19 mouse cellular contexts compared by ENCODE assay signal in genomic region chr11:70053156-70053555, GRCm38 (mm10). TPM values are rescaled to one million over a fixed set of nuclear protein-coding genes. Genes with fewer than 3 reads are reported as not detected.
"Had no signal": no experiment of that assay in that cellular context is flagged by ENCODE, and none has a peak within 500 bp of the region (broad histone marks: within the 10 kb centered on the region; RNA-seq: fewer than 3 reads in every experiment).

No protein-coding gene starts in this region.

- ATAC-seq: intestine, embryonic 16.5 days; midbrain, embryonic 16.5 days had no signal

- H3K36me3 ChIP-seq: limb, embryonic 13.5 days; midbrain, embryonic 10.5 days had no signal

- H3K27ac ChIP-seq: kidney, postnatal 0 days; limb, embryonic 13.5 days; liver, embryonic 14.5 days; midbrain, embryonic 10.5 days; stomach, postnatal 0 days had no signal

- H3K9me3 ChIP-seq: limb, embryonic 13.5 days; midbrain, embryonic 10.5 days had no signal

- H3K9ac ChIP-seq: limb, embryonic 13.5 days; liver, embryonic 14.5 days; lung, embryonic 14.5 days had no signal

- H3K4me3 ChIP-seq: limb, embryonic 13.5 days; midbrain, embryonic 10.5 days had no signal

- DNase-seq: kidney, adult 8-10 months; kidney, postnatal 36 days; layer of hippocampus, adult 9-11 months; layer of hippocampus, postnatal 36 days; lung, embryonic 14.5 days; lung, postnatal 10 days; lung, postnatal 4 days; retina, postnatal 1 day; right cerebral cortex, postnatal 14 days; thymus, postnatal 4 days had no signal

- H3K4me2 ChIP-seq: limb, embryonic 13.5 days; lung, embryonic 14.5 days had no signal

RNA-seq across cellular contexts. Expression of gene Asgr1, which starts 0.7 kb away (rescaled TPM):
- polyA plus RNA-seq: lung, embryonic 14.5 days; neural tube, embryonic 14.5 days; small intestine, adult 2 months had no signal

RNA-seq across cellular contexts. Expression of gene Asgr2, which starts 39.3 kb away (rescaled TPM):
- polyA plus RNA-seq: limb, embryonic 13.5 days; midbrain, embryonic 10.5 days; midbrain, embryonic 16.5 days; neural tube, embryonic 14.5 days had no signal
